Mouse (Mus musculus): ENCODE data around the gene Lmnb2.

GRCm38 (mm10) chr10:80928586-80929298 lies 10.7 kb upstream of the Lmnb2 start:
- no peak for TF ChIP-seq POLR2A (IDR thresholded peaks at IDR 0.05; ENCODE audit: low read depth, low read length)
- TF ChIP-seq CTCF (conservative IDR thresholded peaks at IDR 0.05; ENCODE audit: insufficient read depth, insufficient read length, low read depth, low read length), result peak; percentile 80

All from kidney, adult 2 months (tissue).